Mouse (Mus musculus) T-helper 17 cell (primary cell): Measurements from ENCODE around the gene Myog.

Experiments used
- in situ Hi-C, 2 experiments: fragments of 300-600 bp; cut with MboI, MseI; formaldehyde crosslinking; loops; 1 replicate in 1 of 2; 2 replicates in 1 of 2; pipeline ENCODE4 v1.15.1; 2025; ENCODE audit warnings: high pct_unique_total_duplicates in 2 of 2

Myog gene

GRCm38 (mm10) chr1:134320691-134321301 is 31.0 kb downstream of the Myog start:
- in situ Hi-C loops, result no loop called here

- in situ Hi-C loops, result no loop called here
Measured at GRCm38 (mm10) chr1:134322591-134322990, 32.8 kb downstream of the Myog start.

- in situ Hi-C loops, result loop anchor here in 1 of 2 experiments (5.0 kb wide), 1 partner anchor 175 kb away; no protein-coding TSS in a partner anchor
Measured at GRCm38 (mm10) chr1:134326841-134327346, 37.1 kb downstream of the Myog start.

GRCm38 (mm10) chr1:134331879-134332635 is 42.3 kb downstream of the Myog start:
- in situ Hi-C loops, result loop anchor here in 1 of 2 experiments (5.0 kb wide), 1 partner anchor 180 kb away; no protein-coding TSS in a partner anchor

GRCm38 (mm10) chr1:134332770-134333271 is 43.0 kb downstream of the Myog start, which contains the start of gene Ppfia4:
Gene Ppfia4, minus strand, starts transcription at chr1:134332928.
- in situ Hi-C loops, result loop anchor here in 1 of 2 experiments (5.0 kb wide), 1 partner anchor 181 kb away; no protein-coding TSS in a partner anchor

- in situ Hi-C loops, result loop anchor here in 1 of 2 experiments (5.0 kb wide), 1 partner anchor 181 kb away; no protein-coding TSS in a partner anchor
Measured at GRCm38 (mm10) chr1:134333371-134334110, 43.8 kb downstream of the Myog start.

GRCm38 (mm10) chr1:134334111-134334827 is 44.5 kb downstream of the Myog start:
- in situ Hi-C loops, result loop anchor here in 1 of 2 experiments (5.0 kb wide), 1 partner anchor 182 kb away; no protein-coding TSS in a partner anchor

GRCm38 (mm10) chr1:134335211-134335923 is 45.6 kb downstream of the Myog start:
- in situ Hi-C loops, result no loop called here

GRCm38 (mm10) chr1:134335924-134336810 is 46.4 kb downstream of the Myog start:
- in situ Hi-C loops, result no loop called here

- in situ Hi-C loops, result no loop called here
Measured at GRCm38 (mm10) chr1:134336958-134337710, 47.3 kb downstream of the Myog start.

GRCm38 (mm10) chr1:134339162-134339561 is 49.4 kb downstream of the Myog start:
- in situ Hi-C loops, result no loop called here

- in situ Hi-C loops, result no loop called here
Measured at GRCm38 (mm10) chr1:134339757-134340619, 50.2 kb downstream of the Myog start.

GRCm38 (mm10) chr1:134341641-134342277 is 52.0 kb downstream of the Myog start:
- in situ Hi-C loops, result no loop called here
